Mouse (Mus musculus) bone marrow, adult 2 months (tissue): ENCODE data around the gene Plcb1.

Experiments
- CTCF ChIP-seq: fragments of 200-500 bp; IDR thresholded peaks from 2 replicates; pipeline ENCODE4 v1.5.1; 2011; ENCODE audit warnings: low read length, control low read depth; ENCODE audit not compliant: control insufficient read depth, insufficient read depth
- POLR2A ChIP-seq: fragments of 200-500 bp; IDR thresholded peaks from 2 replicates; pipeline ENCODE4 v1.6.1; 2011; ENCODE audit warnings: low read depth, mild to moderate bottlenecking, control low read depth, low read length, borderline replicate concordance; ENCODE audit not compliant: control insufficient read depth

- TF ChIP-seq POLR2A (no peak), CTCF (no peak)
These were observed 667.7 kb downstream of the Plcb1 start for GRCm38 (mm10) chr2:135453581-135453980.
